Mouse (Mus musculus) right cerebral cortex, postnatal 10 days (tissue): ENCODE data around the gene Arel1.
A peak's percentile ranks its signal among the peaks of the same experiment; 100 is the strongest.

Source experiments
- DNase-seq, 2 experiments: peaks; one replicate each; pipeline ENCODE4 v3.0.0; 2021; ENCODE audit warnings: low spot score in 2 of 2

Gene Arel1

GRCm38 (mm10) chr12:84948584-84949285 is 22.0 kb downstream of the Arel1 start:
- DNase-seq, result no peak

GRCm38 (mm10) chr12:84947894-84948583 is 22.7 kb downstream of the Arel1 start:
- no peak for DNase-seq

GRCm38 (mm10) chr12:84944813-84945553 is 25.7 kb downstream of the Arel1 start:
- no peak for DNase-seq

GRCm38 (mm10) chr12:84944150-84944812 is 26.4 kb downstream of the Arel1 start:
- no peak for DNase-seq

GRCm38 (mm10) chr12:84943006-84943952 is 27.4 kb downstream of the Arel1 start:
- no peak for DNase-seq

GRCm38 (mm10) chr12:84941717-84942116 is 29.0 kb downstream of the Arel1 start:
- no peak for DNase-seq

GRCm38 (mm10) chr12:84940343-84940742 is 30.4 kb downstream of the Arel1 start:
- DNase-seq, result no peak

- DNase-seq, result no peak
Measured at GRCm38 (mm10) chr12:84939117-84939516, 31.6 kb downstream of the Arel1 start.

GRCm38 (mm10) chr12:84935343-84935742 is 35.4 kb downstream of the Arel1 start:
- no peak for DNase-seq

GRCm38 (mm10) chr12:84932210-84932609 is 38.5 kb downstream of the Arel1 start:
- DNase-seq, result no peak

GRCm38 (mm10) chr12:84926542-84926941 is 44.2 kb downstream of the Arel1 start:
- no peak for DNase-seq

GRCm38 (mm10) chr12:84924324-84924723 is 46.4 kb downstream of the Arel1 start:
- DNase-seq, result peak in 1 of 2 experiments; percentile 48

GRCm38 (mm10) chr12:84921881-84922419 is 48.8 kb downstream of the Arel1 start:
- DNase-seq, result no peak

GRCm38 (mm10) chr12:84918809-84919208 is 51.9 kb downstream of the Arel1 start:
- DNase-seq, result no peak

- no peak for DNase-seq
Measured at GRCm38 (mm10) chr12:84917799-84918198, 52.9 kb downstream of the Arel1 start.

GRCm38 (mm10) chr12:84914959-84915358 is 55.7 kb downstream of the Arel1 start:
- no peak for DNase-seq

- peak; percentile 59 to 60 for DNase-seq
Measured at GRCm38 (mm10) chr12:84912652-84913104, 58.0 kb downstream of the Arel1 start.

- DNase-seq, result no peak
Measured at GRCm38 (mm10) chr12:84911640-84912039, 59.1 kb downstream of the Arel1 start.

- no peak for DNase-seq
Measured at GRCm38 (mm10) chr12:84910066-84910465, 60.6 kb downstream of the Arel1 start.
